Mouse (Mus musculus) liver, postnatal 0 days (tissue): ENCODE measurements around the gene Peli2.

Source experiments
- CTCF ChIP-seq: sonication (generic); IDR thresholded peaks from 2 replicates; pipeline ENCODE4 v1.5.1; 2016; ENCODE audit warnings: antibody characterized with exemption, low read depth
- EP300 ChIP-seq: IDR thresholded peaks from 2 replicates; pipeline ENCODE4 v1.6.1; 2016; ENCODE audit warnings: antibody characterized with exemption, low read depth, mild to moderate bottlenecking

DNA sequence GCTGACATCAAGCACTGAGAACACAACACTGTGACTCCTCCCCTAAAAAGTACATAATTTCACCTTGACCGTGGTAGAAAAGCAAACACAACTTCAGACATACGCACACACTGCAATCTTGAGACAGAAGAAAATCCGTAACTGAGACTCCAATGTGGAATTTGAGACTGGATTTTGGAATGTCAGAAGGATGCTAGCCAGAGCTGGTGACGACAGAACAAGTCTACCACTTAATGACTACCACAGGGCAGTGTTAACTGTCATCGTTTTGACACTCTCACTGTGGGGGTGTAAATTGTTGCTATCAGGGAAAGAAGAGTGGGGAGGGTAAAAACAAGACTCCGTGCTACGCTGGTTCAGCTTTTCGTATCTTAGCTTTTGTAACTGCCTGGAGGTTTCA, 195.8 kb downstream of the Peli2 start:
- TF ChIP-seq EP300: no peak
- no peak for TF ChIP-seq CTCF
